Mouse (Mus musculus) frontal cortex, postnatal 14 days (tissue): ENCODE data around the gene Ust.
A peak's percentile ranks its signal among the peaks of the same experiment; 100 is the strongest.

ENCODE experiments used
- DNase-seq, 2 experiments: peaks; one replicate each; pipeline ENCODE4 v3.0.0; 2022; ENCODE audit warnings: low spot score in 2 of 2

Ust gene

DNA sequence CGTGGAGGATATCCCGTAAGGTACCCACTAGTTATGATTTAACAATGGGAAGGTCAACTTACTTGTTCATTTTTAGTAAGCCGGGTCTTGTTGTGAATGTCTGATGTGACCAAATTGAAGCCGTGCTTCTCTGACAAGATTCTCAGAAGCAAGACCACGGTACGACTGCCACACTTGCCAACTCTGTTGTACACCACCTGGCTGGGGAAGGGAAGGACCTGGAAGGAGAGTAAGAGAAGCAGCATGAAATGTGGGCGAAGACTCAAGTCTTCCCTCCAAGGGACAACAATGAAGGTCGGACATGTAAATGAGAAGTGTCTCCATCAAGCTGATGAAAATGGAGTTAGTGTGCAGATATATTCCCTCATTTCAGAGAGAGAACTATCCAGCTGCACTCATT, 188.6 kb downstream of the Ust start:
- no peak for DNase-seq

DNA sequence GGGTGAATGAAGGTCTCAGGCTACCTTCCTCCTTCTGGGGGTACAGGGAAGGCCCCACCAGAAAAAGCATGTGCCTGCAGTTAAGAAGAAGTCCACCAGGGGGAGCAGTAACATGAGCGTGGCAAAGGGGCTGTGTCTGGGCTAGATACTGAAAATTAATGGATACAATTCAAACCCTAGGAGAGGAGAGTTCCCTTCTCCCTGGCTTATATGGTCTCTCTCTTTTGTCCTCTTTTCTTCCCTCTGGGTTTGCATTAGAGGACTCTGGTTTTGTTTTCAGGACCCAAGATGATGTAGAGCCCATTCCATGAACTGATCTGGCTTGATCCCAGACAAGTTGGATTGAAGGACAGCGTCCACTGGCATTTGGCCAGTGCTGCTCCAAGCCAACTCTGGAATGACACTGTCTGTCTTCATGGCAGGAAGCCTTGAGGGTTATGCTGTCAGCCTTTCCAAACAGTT, 195.3 kb downstream of the Ust start:
- peak in 1 of 2 experiments; percentile 52 for DNase-seq

DNA sequence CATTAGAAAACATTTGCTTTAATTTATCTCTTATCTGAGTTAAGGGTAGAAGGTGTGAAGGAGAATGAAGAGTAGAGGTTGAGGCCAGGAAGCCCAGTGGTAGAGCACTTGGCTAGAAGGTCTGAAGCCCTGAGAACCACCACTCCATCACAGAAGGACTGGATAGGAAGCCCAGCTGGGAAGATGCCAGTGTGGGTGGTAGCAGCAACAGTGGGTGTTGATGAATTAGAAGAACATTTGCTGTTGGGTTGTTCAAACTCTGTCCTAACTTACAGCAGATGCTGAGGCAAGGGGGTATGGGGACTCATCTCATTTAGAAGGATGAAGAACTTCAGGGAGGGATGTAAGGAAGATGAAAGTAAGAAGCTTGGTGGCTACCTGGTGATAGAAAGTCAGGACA, 197.9 kb downstream of the Ust start:
- DNase-seq: no peak

DNA sequence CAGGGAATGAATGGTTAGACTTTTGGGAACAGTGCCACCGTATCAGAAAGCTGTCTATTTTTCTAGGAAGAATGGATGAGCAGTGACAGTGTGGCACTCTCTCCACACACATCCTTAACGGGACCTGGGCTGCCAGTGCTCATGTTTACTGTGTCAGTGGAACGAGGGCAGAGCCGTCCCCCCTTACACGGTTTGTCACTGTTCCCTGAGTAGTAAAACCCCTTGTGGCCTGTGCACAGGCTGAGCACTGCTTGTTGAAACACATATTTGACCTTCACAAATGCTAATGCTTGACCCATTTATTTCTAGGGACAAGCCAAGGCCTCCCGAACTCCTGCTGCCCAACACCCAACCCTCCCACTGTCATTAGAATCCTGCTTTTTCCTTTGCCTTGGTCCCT, 209.2 kb downstream of the Ust start:
- no peak for DNase-seq

DNA sequence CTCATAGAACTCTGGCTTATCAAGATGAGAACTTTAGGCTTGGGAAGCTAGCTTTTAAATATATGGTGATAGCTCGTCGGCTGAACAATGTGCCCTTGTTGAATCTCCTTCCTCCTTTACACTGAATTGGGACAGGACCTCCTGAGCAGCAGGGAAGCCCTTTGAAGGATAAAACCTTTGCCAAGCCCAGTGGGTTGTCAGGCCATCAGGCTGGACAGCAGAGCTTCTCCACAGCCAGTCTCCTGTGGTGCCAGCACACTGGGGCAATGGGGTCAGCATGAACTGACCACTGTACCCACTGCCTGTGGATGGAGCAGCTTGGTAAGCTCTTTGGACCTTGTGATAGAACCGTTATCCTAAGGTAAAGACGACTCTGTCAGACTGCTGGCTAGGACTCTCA, 214.4 kb downstream of the Ust start:
- DNase-seq: no peak

DNA sequence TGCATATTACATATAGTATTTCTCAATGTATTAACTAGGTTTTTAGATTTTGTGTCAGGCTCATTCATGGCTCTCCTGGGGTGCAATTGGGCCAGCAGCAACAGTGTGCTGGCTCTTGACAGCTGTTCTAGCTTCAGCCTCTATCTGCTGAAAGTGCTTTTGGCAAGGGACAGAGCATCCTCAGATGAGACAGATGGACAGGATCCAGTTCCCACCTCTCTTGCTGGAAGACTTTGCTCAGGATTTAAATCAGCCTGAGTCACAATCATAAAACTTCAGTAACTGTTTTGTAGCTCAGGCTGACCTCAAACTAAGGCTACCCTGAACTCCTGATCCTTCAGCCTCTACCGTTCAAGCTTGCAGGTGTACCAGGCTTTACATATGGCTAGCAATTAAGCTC, 219.5 kb downstream of the Ust start:
- DNase-seq: no peak

DNA sequence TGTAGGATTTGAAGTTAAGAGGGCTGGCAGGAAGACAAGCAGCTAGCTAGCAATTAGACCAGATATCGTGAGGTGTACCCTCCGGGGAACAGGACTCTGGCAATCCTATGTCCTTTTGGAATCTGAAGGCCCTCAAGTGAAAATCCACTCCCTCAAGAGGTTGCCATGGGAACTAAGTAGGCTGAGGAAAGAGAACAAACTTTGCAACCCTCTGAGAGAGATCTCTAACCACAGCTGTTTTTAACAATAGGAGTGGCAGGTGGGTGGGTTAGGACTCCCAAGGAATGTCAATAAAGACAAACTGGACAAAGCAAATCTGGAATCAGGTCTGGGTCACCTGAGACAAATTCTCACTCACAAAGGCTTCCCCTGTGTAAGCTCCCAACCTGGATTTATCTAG, 221.4 kb downstream of the Ust start:
- no peak for DNase-seq

DNA sequence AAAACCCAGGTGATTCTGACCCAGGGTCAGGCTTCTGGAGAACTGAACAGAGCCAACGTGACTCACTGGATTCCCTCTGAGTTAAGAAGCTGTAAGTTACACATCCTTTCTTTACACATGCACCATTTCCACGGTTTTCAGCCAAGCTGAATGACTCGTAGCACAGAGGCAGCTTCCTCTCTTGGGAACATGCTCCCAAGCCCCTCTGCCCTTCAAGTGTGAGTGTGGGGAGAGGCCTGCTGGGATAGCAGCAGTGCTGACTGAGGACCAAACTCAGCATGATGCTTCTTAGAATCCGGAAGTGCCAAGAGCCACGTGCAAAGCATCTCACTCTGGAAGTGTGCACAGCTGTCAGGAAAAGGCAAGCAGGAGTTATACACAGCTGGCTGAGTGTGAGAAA, 228.0 kb downstream of the Ust start:
- DNase-seq: no peak

DNA sequence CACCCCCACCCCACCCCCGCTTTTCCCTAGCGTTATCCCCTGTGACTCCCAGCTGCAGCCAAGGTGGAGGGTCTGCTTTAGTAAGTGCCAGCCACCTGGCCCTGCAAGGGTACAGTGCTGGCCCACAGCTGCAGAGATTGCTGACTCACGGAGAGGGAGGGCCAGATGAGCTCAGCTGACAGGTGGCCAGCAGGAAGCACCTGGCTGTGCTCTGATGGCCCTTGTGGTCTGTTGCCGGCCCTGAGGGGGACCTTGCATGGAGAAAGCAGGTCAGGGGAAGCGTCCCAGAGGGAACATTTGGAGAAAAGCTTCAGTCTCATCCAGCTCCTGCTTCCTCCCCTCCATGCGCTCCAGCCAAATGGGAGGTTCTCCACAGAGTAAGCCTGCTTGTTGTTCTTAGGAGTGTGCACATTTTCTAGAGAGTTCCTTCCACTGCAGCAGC, 231.3 kb downstream of the Ust start:
- no peak for DNase-seq

DNA sequence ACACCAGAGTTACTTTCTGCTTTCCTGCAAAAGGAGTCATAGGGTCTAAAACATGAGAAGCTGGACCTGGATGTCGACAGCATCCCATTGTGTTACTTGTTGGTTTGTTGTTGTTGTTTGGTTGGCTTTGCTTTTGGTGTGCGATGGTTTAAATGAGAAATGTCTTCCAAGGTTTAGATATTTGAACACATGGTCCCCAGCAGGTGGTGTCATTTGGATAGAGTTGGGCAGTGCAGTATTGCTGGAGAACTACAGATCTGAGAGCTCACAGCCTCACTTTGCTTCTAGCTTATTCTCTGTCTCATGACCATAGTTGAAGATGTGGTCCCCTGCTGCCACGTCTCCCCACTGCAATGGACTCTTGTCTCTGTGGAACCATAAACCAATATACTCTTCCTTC, 234.6 kb downstream of the Ust start:
- DNase-seq: no peak

DNA sequence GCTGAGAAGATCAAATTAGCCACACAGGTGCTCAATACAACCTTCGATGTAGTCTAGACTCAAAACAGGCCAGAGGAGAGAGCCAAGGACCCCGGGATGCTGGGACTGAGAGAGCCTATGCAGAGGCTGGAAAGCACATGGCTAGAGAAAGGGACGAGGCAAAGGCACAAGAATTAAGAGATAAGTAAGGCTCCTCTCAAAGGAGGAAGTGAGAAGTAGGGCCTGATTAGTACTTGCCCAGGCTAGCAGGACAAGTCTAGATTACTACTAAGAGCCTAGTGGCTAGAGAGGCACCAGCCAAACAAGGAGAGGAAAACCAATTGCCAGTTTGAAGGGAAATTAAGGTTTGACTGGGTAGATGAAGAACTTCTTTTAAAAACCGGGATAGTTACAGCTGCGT, 241.5 kb downstream of the Ust start:
- DNase-seq: no peak

DNA sequence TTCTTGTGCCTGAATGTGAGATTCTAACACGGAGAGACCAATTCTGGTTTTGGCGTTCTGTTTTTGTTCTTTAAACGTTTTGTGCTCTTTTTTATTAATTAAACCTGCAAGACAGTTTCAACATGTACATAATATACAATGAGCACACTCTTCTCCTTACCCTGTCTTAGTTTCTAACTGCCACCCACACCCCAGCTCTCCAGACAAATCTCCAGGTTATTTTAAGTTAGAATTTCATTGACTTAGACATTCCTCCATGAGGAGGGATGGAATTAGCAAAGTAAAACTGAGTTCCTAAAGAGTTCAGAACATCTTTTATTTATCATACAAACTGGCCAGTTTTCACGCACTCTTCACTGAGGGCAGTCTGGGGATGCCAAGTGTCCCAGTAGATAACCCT, 248.9 kb downstream of the Ust start:
- no peak for DNase-seq

DNA sequence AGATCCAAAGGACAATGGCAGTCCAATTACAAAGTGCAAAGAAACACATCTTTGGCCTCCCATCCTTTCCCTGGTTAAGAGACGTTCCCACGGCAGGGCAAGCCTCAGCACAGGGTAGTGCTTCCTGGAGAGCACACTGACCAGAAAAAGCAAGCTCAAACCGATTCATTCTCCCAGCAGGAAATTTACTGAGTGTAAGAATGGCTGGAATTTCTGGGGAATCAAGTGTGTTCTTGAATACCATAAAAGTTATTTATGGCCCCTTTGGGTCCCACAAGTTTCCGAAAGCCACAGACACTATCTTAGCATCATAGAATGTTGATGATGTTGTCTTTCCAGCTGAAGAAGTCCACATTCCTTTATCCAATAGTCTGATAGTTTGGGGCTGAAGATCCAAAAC, 258.9 kb downstream of the Ust start:
- DNase-seq: no peak

DNA sequence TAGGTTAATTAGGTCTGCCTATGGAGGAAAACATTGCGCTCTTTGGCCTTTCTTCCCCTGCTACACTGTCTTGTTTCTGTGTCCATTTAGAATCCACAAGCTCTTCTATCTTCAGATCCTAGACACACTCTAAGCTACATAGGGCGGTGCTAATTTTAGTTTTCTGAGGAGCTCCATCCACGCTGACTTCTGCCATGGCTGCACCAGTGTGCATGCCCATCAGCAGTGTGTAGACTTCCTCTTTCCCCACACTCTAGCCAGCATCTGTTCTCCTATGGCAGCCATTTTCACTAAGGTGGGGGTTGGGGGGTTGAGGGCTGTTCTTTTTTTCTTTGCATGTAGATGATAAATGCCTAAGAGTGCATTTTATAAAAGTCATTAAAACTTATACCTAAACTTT, 268.6 kb downstream of the Ust start:
- DNase-seq: no peak

DNA sequence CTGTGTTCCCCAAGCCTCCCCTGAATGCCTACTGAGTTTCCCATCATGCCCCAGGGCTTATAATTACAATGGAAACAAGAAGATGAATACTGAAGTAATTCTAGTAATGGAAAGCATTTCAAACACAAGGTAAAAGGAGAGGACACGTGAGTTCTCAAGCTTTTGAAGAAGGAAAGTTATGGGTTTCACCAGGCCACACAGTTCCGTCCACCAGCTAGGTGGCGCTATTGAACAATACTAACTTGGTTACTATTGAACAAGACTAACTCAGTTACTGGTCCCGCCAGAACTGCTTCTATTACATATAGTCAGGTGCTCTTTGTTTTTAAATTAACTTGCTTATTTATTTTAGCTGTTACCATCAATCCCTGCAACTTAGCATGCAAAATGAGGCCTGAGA, 276.3 kb downstream of the Ust start:
- peak; percentile 29 to 68 for DNase-seq

DNA sequence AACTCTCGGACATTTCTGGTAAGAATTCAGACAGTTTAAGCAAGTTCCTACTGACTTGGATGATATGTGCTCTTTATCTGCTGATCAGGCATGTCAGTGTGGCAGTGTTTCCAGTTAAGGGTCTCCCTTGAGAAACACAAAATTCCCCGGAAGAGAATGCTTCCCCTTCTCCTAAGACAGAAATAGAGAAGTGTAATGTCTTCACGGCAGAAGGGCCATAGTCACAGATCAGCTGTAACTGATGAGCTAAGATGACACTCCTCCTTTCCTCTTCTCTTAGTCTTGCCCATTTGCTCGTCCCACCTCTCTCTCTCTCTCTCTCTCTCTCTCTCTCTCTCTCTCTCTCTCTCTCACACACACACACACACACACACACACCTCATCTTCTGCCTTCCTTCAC, 277.9 kb downstream of the Ust start:
- no peak for DNase-seq

DNA sequence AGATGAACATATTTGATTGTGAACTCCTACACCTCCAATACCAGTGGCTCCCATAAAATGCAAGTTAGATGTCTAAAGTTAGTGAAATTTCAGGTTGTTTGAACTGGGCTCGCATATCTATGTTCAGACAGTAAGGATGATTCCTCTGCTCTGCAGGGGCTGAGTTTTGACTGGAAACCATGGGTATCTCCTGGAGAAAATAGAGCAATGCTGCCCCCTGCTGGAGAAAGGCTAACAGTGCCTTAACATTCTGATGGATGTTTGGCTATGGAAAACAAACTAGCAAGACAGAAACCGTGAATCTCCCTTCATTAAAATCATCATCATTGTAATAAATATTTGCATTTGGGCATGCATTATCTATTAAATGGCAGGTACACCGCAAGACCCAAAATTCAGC, 278.4 kb downstream of the Ust start:
- DNase-seq: peak; percentile 34 to 80

DNA sequence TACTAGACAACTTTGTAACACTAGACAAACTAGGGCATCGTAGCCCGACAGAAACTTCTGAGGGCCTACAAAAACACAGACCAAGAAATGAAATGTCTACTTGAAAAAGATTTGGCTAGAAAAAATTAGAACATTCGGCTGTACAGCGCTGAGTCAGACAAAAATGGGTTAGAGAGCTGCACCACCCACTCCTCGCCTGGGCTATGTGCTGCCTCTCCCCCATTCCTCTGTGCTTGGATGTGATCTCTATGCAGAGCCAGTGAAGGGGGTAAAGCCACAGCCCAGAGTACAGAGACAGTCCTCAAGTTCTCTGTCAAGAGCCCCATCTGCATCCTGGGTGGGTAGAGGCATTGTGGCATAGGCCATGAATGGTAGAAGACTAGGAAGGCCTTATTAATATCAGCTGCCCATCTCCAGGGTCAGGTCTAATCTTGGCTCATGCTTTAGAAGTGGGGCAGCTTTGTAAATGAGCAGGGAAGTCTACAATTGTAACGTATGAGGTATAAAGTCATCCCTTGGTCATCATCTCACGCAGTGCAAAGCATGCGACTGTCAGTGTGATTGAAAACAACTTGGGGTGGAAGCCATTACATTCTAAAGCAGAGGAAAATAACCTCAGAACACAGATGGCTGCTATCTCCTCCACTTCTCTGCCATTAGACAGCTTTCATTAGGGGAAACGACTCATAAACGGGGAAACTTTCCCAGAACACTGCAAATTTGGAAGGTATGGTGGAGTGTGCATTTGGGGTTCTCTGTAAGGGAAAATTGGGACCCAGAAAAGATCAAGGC, 281.6 kb downstream of the Ust start:
- DNase-seq: peak; percentile 18 to 37

DNA sequence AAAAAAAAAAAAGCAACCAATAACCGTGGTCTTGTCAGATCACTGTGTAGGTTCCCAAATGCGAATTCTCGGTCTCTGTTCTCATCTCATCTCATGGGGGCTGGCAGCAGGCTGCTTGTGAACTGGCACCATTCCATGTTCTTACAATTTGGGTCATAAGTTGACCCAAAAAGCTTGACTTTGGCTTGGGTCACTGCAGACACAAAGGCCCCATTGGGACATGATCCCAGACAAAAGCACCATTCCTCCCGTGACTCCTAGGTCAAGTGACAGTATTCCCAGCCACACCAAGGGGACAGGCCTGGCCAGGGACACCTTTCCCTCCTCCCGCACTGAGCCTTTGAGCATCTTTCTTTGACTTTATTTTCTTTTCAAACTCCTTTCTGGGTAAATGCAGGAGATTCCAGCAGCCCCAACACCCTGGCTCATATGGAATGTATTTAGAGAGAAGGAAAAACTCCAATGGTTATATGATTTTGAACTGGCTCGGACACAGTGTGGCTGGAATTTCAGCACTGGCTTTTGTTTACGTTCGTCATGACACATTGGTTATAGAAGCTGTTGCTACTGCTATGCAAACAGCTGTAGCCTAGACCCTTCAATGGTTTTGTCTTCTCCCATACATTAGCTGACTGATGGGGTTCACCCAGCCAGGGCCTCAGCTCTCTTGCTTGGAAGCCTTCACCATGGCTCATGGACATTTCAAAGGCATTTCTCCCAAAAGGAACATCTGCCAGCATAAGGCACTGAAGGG, 285.3 kb downstream of the Ust start:
- no peak for DNase-seq

DNA sequence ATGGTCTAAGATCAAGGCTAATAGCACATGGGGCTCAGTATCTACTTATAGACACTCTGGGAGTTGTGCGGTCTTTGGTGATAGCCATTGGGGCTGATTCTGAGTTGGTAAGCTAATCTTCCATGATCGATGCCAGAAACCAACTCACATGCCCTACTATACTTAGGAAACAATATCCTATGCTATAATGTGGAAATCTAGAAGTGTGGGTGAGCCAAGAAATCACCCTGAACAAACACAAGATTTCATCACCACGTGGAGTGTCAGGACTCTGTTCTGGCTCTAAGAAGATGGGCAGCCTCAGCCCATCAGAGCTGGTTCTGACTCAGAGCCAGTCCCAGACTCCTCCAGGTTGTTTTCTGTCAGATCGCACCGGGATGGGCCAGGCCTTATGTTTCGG, 286.1 kb downstream of the Ust start:
- DNase-seq: no peak

DNA sequence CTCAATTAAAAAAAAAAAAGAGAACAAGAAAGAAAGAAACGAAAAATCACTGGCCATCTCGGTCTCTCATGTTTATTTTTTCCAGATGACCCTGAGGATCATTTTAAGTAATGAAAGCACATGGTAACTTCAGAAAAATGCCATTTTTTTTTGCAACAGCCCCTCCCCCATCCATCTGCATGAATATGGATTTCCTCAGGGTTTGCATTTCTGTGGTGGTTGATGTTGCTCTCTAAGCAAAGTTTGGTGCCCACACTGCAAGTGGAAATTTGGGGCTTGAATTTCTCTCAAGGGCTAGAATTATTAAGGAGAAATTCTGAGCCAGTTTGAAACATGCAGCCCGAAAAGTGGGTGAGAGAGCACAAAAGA, 290.3 kb downstream of the Ust start:
- DNase-seq: no peak

DNA sequence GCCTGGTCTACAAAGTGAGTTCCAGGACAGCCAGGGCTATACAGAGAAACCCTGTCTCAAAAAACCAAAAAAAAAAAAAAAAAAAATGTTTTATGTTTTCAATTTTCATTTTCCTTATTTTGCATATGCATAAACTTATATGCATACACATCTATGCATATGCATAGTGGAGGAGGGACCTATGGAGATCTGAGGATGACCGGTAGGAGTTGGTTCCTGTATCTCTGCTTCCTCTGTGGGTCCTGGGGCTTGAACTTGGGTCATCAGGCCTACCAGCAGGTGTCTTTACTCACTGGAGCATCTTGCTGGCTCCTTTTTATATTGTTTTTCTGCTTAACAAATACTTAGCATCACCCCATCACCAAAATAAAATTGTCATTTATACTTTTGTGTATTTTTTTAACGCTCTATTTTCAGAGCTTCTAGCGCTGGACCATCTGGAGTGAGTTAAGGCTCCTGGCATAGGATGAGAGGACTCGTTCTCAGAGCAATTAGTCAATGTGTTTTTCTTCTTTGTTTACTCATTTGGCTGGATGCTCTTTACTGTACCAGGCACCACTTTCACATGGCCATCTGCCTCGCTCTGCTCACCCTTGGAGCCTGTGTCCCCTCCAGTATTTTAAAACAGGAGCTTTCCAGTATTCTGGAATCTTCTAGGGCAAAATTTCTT, 290.8 kb downstream of the Ust start:
- no peak for DNase-seq

DNA sequence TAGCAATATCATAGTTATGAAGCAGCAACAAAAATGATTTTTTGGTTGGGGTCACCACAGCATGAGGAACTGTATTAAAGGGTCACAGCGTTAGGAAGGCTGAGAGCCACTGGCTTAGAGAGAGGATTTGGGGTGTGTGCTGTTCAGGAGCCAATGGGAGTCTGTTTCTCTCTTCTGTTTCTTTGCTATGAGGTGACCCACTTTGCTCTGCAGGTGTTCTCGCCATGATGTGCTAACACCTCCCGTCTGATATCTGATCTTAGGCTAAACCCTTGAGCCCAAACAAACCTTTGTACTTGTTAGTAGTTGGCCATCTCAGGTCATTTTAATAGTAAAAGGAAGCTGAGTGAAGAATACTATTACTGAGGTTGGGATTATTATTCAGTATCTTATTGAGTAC, 292.0 kb downstream of the Ust start:
- DNase-seq: no peak
